Mouse (Mus musculus) forebrain, embryonic 16.5 days (tissue): ENCODE measurements around the gene Dcst2. TPM values are rescaled to one million over a fixed set of nuclear protein-coding genes. Genes with fewer than 3 reads are reported as not detected.

ENCODE experiments used
- ATAC-seq: fragments of 200-750 bp; cut with Nextera tagmentation; 2 replicates; pipeline ENCODE4 v1.8.0; 2017; ENCODE audit warnings: mild to moderate bottlenecking, moderate library complexity
- H3K27ac ChIP-seq: fragments of 300-500 bp; sonication (generic); 2 replicates; pipeline ENCODE4 v1.5.1; 2014; ENCODE audit warnings: low read length, control low read depth
- H3K27me3 ChIP-seq: fragments of 300-500 bp; sonication (generic); replicated peaks from 2 replicates; pipeline ENCODE4 v1.6.1; 2014; ENCODE audit warnings: low read length; ENCODE audit not compliant: control insufficient read depth, insufficient read depth
- H3K36me3 ChIP-seq: fragments of 300-500 bp; sonication (generic); 2 replicates; pipeline ENCODE4 v1.6.1; 2014; ENCODE audit not compliant: control insufficient read depth, insufficient read depth
- H3K4me1 ChIP-seq: fragments of 300-500 bp; sonication (generic); replicated peaks from 2 replicates; pipeline ENCODE4 v1.6.1; 2014; ENCODE audit warnings: low read length; ENCODE audit not compliant: control insufficient read depth, insufficient read depth
- H3K4me2 ChIP-seq: fragments of 300-500 bp; sonication (generic); 2 replicates; pipeline ENCODE4 v1.6.1; 2014; ENCODE audit warnings: mild to moderate bottlenecking, low read length, control low read depth
- H3K4me3 ChIP-seq: fragments of 300-500 bp; sonication (generic); replicated peaks from 2 replicates; pipeline ENCODE4 v1.5.1; 2014; ENCODE audit warnings: mild to moderate bottlenecking, low read length, control low read depth
- H3K9ac ChIP-seq: fragments of 300-500 bp; sonication (generic); replicated peaks from 2 replicates; pipeline ENCODE4 v1.6.1; 2014; ENCODE audit warnings: low read depth, low read length, control low read depth
- H3K9me3 ChIP-seq: fragments of 300-500 bp; sonication (generic); 2 replicates; pipeline ENCODE4 v1.6.1; 2016; ENCODE audit warnings: low read length; ENCODE audit not compliant: control insufficient read depth
- WGBS: fragments of 180-500 bp; shearing (Covaris S2); extraction: QIAGEN DNeasy Blood & Tissue Kit; methylation state at CpG from one replicate; pipeline ENCODE4 v1.1.7; 2014; 5-methylcytosine and 5-hydroxymethylcytosine counted together
- polyA plus RNA-seq: library from polyadenylated mRNA; unstranded; fragments of >200 nt; fragmentation: Nextera tagmentation; extraction: Ambion mirVana; gene quantifications from 2 replicates; pipeline ENCODE4 v1.2.1, GENCODE M21; 2015

The Dcst2 gene
- polyA plus RNA-seq, 1 experiment from 2014 or later = not detected

DNA sequence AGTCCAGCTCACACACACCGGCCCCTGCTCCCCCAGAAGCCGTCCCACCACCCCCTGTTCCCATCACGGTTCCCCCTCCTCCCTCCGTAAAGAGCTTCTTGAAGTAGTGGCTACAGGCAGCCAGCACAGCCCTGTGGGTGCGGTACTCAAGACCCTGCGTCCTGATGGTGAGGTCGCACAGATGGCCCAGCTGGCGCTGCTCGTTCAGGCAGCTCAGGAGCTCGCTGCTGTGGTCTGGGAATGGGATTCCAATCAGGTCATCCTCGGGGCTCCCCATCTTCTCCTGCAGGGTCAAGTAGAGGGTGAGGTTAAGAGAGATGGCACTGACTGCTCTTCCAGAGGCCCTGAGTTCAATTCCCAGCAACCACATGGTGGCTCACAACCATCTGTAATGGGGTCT is 19.5 kb downstream of the Dcst2 start:
- no peaks in the 10 kb centered on the region for H3K27me3 ChIP-seq
- no peak for ATAC-seq
- 91% methylated on average over 11 of the region's 11 CpGs for WGBS
- H3K9me3 ChIP-seq = no peaks in the 10 kb centered on the region
- H3K4me2 ChIP-seq = no peak overlapping the region
- no peak overlapping the region for H3K27ac ChIP-seq
- peaks cover 12% of the 10 kb centered on the region for H3K4me1 ChIP-seq
- no peaks in the 10 kb centered on the region for H3K36me3 ChIP-seq
- H3K4me3 ChIP-seq = no peak overlapping the region
- H3K9ac ChIP-seq = no peak overlapping the region

DNA sequence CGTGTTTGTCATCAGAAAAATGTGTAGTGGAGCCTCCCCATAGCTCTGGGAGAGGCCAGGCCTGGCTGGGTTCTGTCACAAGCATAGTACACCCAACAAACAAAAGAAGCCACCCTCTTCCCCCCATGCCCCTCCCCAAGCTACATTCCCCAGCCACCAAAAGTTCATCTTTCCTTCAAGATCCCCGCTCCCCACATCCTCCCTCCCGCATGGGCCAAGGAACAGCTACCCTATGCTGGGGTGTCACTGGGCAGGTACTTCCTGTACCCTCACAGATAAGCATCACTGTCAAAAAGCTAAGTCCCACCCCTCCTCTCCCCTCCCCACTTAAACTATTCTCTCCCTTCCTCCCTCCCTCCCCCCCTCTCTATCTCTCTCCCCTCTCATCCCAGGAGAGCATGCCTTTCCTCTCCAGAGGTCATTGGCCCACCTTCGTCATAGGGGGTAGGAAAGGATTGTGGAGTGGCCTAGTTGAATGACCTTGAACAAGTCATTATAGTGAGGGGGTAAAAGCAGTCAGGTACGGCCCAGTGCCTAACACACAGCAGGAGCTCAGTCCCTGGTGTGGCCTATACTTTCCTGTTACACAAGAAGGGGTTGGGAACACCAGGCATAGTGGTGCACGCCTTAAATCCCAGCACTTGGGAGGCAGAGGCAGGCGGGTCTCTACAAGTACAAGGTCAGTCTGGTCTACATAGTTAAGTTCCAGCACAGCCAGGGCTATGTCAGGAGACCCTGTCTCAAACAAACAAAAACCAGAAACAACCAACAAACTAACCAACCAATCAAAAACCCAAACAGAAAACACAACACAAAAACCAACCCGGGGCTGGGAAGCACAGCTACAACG is 20.5 kb downstream of the Dcst2 start:
- Histone ChIP-seq H3K4me2 (no peak overlapping the region), H3K4me3 (no peak overlapping the region), H3K9ac (no peak overlapping the region), H3K27ac (no peak overlapping the region), H3K36me3 (no peaks in the 10 kb centered on the region), H3K27me3 (no peaks in the 10 kb centered on the region), H3K9me3 (no peaks in the 10 kb centered on the region), H3K4me1 (peaks cover 12% of the 10 kb centered on the region)
- 87% methylated on average over 9 of the region's 9 CpGs for WGBS
- no peak for ATAC-seq

DNA sequence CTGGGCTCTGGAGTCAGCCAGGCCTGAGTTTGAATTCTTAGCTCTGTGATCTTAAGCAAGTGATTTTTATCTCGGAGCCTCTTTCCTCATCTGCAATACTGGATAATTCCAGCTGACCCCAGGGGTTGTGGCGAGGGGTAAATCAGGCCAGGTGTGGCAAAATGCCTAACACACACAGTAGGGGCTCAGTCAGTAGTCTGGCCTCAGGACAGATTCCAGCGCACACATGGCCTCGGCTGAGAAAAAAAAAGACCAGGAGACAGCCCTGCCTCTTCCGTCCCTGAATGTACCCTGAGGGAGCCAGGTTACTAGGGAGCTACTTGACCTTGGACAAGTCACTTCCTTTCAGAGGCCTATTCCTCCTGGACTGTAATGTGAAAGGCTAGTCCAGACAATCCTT is 21.2 kb downstream of the Dcst2 start:
- no peak for ATAC-seq
- Histone ChIP-seq H3K4me1 (peaks cover 11% of the 10 kb centered on the region), H3K27ac (no peak overlapping the region), H3K9ac (no peak overlapping the region), H3K9me3 (no peaks in the 10 kb centered on the region), H3K4me3 (no peak overlapping the region), H3K27me3 (no peaks in the 10 kb centered on the region), H3K4me2 (no peak overlapping the region), H3K36me3 (no peaks in the 10 kb centered on the region)
- 83% methylated on average over 5 of the region's 5 CpGs for WGBS

DNA sequence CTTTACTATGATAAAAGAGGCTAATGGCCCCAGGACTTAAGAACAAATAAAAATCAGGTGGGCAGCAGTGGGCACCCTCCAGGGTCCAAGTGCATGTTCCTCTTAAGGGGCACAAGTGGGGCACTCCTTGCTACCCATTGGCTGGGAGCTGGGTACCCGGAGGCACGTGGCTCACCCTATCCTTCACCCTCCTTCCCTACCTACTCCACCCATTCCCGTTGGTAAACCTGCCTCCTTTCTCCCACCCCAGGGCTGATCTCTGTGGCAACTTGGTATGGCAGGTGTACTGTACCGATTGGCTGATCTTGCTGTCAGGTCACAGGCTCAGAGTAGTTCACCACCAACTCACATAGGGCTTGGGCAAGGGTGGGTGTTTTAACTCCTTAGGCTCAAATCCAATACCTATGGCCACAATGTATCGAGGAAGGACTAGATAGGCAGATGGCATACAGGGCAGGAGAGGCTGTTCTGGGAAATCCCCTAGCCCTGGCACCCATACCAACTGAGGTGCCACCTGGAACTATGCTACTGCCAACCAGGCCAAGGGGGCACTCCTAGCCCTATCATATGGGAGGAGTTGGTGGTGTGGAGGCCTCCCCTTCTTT is 22.0 kb downstream of the Dcst2 start:
- Histone ChIP-seq H3K27me3 (no peaks in the 10 kb centered on the region), H3K4me2 (no peak overlapping the region), H3K9ac (no peak overlapping the region), H3K27ac (no peak overlapping the region), H3K4me3 (no peak overlapping the region), H3K36me3 (no peaks in the 10 kb centered on the region), H3K4me1 (peaks cover 9% of the 10 kb centered on the region), H3K9me3 (no peaks in the 10 kb centered on the region)
- ATAC-seq = no peak
- 90% methylated on average over 5 of the region's 5 CpGs for WGBS

DNA sequence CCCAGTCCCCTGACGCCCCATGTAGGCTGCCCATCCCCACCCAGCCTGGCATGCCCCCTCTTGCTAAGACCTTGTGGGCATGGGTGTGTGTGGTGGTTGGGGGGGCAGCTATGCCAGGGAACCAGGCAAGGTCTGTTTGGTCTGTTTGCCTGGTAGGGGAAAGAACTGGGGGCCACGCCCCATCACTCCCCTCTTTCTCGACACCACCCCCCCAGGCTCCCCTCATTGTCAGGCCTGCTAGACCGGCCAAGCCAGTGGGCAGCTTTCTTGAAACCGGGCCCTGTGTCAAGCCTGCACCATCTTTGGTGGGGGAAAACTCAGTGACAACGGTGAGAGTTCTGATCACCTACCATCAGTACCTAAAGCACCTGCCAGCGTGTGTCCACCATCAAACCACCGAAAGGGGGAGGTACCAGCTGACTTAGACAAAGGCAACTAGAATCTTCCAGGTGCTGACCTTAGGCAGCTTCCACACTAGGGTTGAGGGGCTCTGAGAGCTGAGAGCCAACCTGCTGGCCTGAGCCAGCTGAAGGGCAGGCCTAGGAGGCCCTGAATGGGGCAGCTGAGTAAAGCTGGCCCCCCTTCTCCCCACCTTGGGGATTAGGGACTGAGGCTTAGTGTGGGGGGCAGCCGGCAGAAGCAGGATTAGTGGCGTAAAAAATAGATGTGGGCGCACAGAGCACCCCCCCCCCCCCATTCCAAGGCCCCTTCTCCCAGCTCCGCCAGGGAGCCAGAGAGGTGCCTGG is 22.7 kb downstream of the Dcst2 start:
- Histone ChIP-seq H3K4me2 (no peak overlapping the region), H3K9ac (no peak overlapping the region), H3K27ac (no peak overlapping the region), H3K9me3 (no peaks in the 10 kb centered on the region), H3K36me3 (no peaks in the 10 kb centered on the region), H3K27me3 (no peaks in the 10 kb centered on the region), H3K4me1 (peaks cover 6% of the 10 kb centered on the region), H3K4me3 (no peak overlapping the region)
- 53% methylated on average over 12 of the region's 12 CpGs for WGBS
- no peak for ATAC-seq

DNA sequence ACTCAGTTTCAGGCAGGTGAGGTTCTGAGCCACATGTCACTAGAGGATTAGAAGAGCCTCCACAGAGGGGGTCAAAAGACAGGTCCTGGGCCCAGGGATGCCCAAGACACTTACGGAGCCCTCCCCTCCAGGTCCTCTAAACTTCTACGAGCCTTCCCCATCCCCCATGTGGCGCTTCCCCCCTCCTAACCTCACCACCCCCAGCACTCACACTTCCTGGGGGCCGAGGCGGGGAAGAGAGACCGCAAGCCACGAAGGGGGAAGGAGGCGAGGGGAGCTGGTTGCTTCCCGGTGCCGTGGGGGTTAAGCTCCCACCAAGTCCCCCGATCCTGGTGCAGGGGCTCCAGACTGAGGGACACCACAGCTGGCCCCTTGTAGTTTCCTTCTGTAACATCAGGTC is 23.7 kb downstream of the Dcst2 start:
- no peak overlapping the region for H3K9ac ChIP-seq
- no peaks in the 10 kb centered on the region for H3K36me3 ChIP-seq
- no peak overlapping the region for H3K4me3 ChIP-seq
- peaks cover 6% of the 10 kb centered on the region for H3K4me1 ChIP-seq
- no peak overlapping the region for H3K27ac ChIP-seq
- H3K4me2 ChIP-seq = no peak overlapping the region
- H3K27me3 ChIP-seq = no peaks in the 10 kb centered on the region
- 41% methylated on average over 8 of the region's 11 CpGs for whole genome bisulfite sequencing
- no peaks in the 10 kb centered on the region for H3K9me3 ChIP-seq
- no peak for ATAC-seq

DNA sequence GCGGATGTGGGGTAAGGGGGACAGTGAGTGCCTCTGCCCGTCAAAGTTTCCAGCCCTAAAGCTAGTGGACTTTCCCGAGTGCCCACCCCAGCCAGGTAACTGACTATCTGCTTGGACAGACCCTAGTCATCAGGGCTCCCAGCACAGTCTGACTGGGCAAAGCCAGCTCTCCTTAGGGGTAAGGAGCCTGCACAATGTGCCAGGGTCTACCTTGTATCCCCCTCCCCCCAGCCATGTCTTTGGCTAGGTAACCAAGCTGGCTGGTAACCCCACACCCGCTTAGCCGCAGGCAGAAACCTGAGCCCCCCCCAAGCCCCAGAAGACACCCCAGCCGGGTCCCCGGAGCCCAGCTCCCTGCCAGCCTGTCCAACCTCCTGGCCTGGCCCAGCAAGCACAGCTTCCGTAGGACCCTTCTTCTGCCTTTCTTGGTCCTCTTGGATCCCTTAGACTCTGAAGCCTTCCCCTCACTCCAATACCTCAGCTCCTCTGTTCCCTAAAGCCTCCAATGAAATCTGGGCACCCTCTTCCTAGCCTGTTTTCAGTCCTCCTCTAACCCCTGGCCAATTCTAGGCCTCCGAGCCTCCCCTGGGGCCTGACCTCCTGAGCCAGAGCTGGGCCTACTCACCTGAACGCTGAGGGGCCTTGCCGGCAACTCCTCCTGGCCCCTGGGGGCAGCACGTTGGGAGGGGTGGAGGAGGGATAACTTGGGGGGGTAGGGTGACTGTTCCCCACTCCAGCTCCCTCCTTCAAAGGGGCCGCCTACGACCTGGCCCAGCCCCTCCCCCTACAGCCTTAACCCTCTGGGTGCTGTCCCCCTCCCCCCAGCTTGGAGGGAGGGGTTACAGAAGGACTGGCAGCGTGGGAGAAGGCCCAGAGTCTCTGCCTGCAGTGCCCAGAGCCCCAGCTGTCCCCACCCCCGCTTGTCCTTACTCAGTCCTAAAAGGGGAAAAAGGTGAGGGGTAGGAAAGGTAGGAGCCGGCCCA is 25.0 kb downstream of the Dcst2 start:
- ATAC-seq = no peak
- Histone ChIP-seq H3K4me3 (no peak overlapping the region), H3K27me3 (no peaks in the 10 kb centered on the region), H3K4me1 (peaks cover 18% of the 10 kb centered on the region), H3K27ac (no peak overlapping the region), H3K4me2 (no peak overlapping the region), H3K36me3 (no peaks in the 10 kb centered on the region), H3K9me3 (no peaks in the 10 kb centered on the region), H3K9ac (no peak overlapping the region)
- WGBS = 59% methylated on average over 17 of the region's 17 CpGs

DNA sequence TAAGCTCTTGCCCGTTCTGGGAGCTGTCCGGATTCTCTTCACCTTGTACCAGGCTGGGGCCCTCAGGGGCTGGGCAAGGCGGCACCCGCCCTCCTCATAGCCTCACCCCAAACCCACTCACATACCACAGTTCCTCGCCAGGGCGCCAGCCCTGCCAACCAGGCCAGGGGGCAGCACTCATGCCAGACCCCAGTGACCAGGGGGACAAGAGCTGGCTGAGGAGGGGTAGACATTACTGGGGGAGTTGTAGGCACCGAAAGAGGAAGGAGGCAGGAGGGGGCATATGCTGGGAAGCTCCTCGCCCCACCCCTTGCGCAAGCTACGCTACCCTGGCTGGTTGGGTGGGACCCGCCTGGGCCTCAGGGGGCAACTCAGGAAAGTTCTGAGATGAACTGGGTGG is 25.9 kb downstream of the Dcst2 start:
- 76% methylated on average over 11 of the region's 11 CpGs for WGBS
- Histone ChIP-seq H3K27ac (no peak overlapping the region), H3K4me2 (no peak overlapping the region), H3K9ac (no peak overlapping the region), H3K4me3 (no peak overlapping the region), H3K27me3 (no peaks in the 10 kb centered on the region), H3K9me3 (no peaks in the 10 kb centered on the region), H3K4me1 (peaks cover 27% of the 10 kb centered on the region), H3K36me3 (no peaks in the 10 kb centered on the region)
- ATAC-seq = no peak
